Mouse (Mus musculus): ENCODE data around the gene Txndc16.

Gene Txndc16

GRCm38 (mm10) chr14:45155511-45156173 lies 64.5 kb downstream of the Txndc16 start:
- CTCF ChIA-PET, result interaction anchor here (0.7 kb wide), 1 partner anchor 175 kb away, joined by 4 read pairs; no protein-coding TSS in a partner anchor

- CTCF ChIA-PET, result interaction anchor here (0.6 to 0.7 kb wide), 2 partner anchors 10 to 11 kb away, joined by 3 read pairs; no protein-coding TSS in a partner anchor
Observed at GRCm38 (mm10) chr14:45153258-45153657, 66.9 kb downstream of the Txndc16 start.

DNA sequence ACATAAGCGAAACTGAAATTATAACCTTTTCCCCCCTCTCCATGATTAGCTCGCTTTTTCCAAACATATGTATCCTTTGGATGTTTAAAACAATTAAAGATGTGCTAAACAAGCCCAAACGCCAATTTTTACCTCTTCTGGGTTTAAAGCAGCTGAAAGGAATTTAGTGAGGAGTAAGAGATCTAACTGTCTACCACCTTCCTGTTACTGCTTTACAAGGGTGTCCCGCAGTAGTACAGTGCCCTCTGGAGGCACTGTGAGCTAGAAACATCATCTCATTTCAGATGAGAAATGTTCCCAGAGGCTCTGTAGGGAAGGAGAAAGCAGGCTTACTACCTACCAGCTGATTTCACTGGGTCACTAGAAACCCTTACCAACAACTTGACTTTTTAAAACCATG lies 77.6 kb downstream of the Txndc16 start:
- CTCF ChIA-PET, result interaction anchor here (1.0 to 1.3 kb wide), 2 partner anchors 10 to 163 kb away, joined by 3 to 4 read pairs; no protein-coding TSS in a partner anchor

DNA sequence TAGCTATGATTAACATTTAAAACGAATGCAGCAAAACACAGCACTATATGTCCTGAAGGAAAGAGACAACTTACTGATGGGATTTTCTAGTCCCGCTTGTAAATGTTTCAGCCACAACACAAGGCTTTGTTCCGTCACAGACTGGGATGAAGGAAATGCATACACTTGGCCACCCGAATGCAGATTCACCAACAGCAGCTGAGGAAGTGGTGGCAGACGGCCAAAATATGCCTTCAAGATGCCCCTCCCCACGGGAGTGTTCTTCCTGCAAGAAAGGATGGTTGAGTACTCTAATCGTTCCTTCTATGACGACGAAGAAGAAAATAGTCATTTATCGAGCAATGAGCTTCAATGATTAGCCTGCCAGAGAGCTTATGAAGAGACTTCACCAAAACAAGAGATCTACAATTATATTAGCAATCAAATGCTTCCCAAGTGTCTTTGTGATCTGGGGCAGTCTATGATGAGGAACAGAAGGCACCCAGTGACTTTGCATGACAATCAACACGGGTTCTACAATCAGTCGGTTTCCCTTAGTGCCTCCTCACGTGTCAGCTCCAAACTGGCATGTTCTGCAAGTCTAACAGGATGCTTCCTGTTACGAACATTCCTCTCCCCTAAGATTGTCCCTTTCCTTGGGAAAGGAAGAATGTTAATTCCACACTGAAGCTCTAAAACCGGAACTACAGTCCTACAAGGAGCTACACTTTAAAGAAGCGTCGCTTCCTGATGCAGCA lies 79.6 kb downstream of the Txndc16 start:
- CTCF ChIA-PET, result interaction anchor here (0.7 kb wide), 1 partner anchor 49 kb away, joined by 4 read pairs; no protein-coding TSS in a partner anchor

GRCm38 (mm10) chr14:45135961-45136360 lies 84.2 kb downstream of the Txndc16 start:
- CTCF ChIA-PET, result no interaction called here

GRCm38 (mm10) chr14:45135560-45135959 lies 84.6 kb downstream of the Txndc16 start:
- CTCF ChIA-PET, result no interaction called here

DNA sequence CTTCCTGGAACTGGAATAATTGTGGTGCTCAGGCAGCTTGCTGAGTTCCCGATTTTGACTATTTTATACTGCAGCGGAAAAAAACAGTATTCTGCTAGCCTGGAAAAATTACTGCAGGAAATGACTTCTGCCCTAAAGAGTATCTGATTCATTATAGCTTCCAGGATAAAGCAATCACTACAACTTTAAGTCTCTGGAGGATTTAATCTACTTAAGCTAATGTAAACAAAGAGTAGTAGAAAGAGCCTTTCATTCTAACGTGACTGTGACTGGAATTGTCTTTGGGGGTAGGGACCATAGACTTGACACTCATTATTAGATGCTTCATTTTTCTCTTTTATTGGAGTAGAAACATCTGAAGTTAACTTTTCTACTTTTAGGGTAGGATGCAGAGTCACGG lies 101.8 kb downstream of the Txndc16 start:
- CTCF ChIA-PET, result no interaction called here

GRCm38 (mm10) chr14:45102201-45102600 lies 117.9 kb downstream of the Txndc16 start:
- CTCF ChIA-PET, result no interaction called here

- CTCF ChIA-PET, result interaction anchor here (0.6 kb wide), 1 partner anchor 9 kb away, joined by 3 read pairs; no protein-coding TSS in a partner anchor
Observed at GRCm38 (mm10) chr14:45092327-45092726, 127.8 kb downstream of the Txndc16 start.

DNA sequence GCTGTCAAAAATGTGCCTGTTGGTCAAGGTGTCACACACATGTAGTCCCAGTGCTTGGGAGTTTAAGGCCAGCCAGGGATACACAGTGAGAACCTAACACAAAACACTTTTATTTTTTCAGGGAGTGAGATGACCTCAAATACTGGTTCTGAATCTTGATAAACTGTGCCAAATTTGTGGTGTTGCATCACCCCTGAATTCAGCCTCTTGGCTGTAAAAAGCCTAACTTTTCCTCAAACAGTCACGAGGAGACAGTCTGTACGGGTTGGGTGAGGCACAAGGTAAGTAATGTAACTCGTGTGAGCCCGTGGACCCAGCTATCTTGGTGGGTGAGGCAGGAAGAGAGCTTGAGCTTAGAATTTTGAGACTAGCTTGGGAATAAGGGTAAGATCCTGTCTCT lies 130.1 kb downstream of the Txndc16 start:
- CTCF ChIA-PET, result no interaction called here

DNA sequence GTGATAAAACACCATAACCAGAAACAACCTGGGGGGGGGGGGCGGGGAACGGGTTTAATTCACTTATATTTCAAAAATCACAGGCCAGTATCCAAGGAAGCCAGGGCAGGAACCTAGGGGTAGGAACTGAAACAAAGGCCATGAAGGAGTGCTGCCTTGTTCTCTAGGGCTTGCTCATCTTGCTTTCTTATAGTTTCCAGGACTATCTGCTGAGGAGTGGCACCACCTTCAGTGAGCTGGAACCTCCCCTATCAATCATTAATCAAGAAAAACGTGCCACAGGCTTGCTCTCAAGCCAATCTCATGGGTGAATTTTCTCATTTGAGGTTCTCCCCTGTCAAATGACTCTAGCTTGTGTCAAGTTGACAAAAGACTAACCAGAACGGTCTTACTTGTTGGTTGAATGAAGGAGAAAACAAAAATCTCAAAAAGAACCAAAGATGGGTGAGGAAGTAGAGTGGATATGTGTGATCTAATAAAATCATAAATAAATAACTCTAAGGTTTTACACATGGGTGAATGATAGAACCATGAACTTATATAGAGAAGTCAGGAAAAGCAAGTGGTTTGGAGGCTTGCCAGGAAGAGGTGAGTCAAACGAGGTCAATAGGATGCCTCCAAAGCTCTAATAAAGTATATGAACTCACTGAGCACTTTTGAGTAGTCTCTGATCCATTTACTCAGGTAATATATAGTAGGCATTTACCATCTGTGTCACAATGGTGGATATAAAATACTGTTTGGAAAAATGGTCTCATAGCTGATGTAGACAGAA lies 134.3 kb downstream of the Txndc16 start:
- CTCF ChIA-PET, result no interaction called here

DNA sequence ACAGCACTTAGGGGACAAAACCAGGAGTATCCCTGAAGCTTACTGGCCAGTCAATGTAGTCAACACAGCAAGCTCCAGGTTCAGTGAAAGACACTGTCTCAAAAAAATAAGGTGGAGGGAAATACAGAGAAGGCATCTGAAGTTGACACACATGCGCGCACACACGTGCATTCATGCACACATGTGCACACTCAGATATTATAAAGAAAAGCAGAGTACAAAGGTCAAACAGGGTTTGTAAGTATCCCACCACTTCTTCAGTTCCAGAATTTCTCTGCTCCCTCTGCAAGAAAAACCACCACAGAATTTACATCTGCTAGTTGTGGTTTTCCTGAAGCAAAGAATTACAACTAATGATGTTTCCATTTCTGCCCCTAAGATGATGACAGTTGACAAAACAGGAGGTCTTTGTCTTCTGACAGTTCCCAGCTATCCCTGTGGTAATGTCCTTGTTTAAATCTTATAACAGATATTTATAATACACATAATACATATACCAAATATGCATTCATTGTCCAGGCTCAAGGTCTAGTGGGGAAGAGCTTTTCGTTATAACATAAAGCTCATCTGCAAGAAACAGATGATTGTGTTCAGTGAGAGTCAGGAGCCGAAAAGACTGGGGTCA lies 135.4 kb downstream of the Txndc16 start:
- CTCF ChIA-PET, result interaction anchor here (0.8 kb wide), 1 partner anchor 10 kb away, joined by 3 read pairs; no protein-coding TSS in a partner anchor

GRCm38 (mm10) chr14:45083540-45083939 lies 136.6 kb downstream of the Txndc16 start:
- CTCF ChIA-PET, result interaction anchor here (0.8 to 1.5 kb wide), 2 partner anchors 8 kb away, joined by 3 read pairs; no protein-coding TSS in a partner anchor
